Comparison of ENCODE assay signal across 8 mouse cellular contexts in genomic region chr8:95805482-95805881, GRCm38 (mm10). TPM values are rescaled to one million over a fixed set of nuclear protein-coding genes. Genes with fewer than 3 reads are reported as not detected.
DNase-seq lines count a peak whose midpoint lies in the region; ATAC-seq and TF ChIP-seq lines count a peak whose summit lies in the region.

No protein-coding gene starts in this region.

- H3K27ac ChIP-seq in layer of hippocampus, adult 2 months = no peak overlapping the region
- no peak overlapping the region for H3K27ac ChIP-seq in embryonic facial prominence, embryonic 15.5 days (replicated peaks)
- H3K27ac ChIP-seq in limb, embryonic 12.5 days = no peak overlapping the region
- peak overlapping the region; percentile 38 for H3K27ac ChIP-seq in small intestine, adult 2 months (ENCODE audit: insufficient read depth, low read depth, low read length)

- 66% methylated on average over 2 of the region's 2 CpGs for WGBS in embryonic facial prominence, embryonic 15.5 days
- WGBS in limb, embryonic 12.5 days = 83% methylated on average over 2 of the region's 2 CpGs
- 17% methylated on average over 2 of the region's 2 CpGs for WGBS in small intestine, adult 2 months

- TF ChIP-seq CTCF in layer of hippocampus, adult 2 months (conservative IDR thresholded peaks at IDR 0.05) = no peak
- no peak for TF ChIP-seq CTCF in small intestine, adult 2 months (IDR thresholded peaks at IDR 0.05; ENCODE audit: extremely low read depth, insufficient read length, insufficient replicate concordance, low read depth, low read length)

- H3K4me3 ChIP-seq in layer of hippocampus, adult 2 months = peak overlapping the region; percentile 98
- peak overlapping the region; percentile 99 for H3K4me3 ChIP-seq in embryonic facial prominence, embryonic 15.5 days (replicated peaks)
- peak overlapping the region; percentile 98 for H3K4me3 ChIP-seq in limb, embryonic 12.5 days (replicated peaks)
- H3K4me3 ChIP-seq in small intestine, adult 2 months (ENCODE audit: low read depth, low read length) = peak overlapping the region; percentile 32; the same call in 1 of the 2 replicates

- 0 out of 2 replicates have a peak overlapping the region, but pooled peaks have one; percentile 96 for H3K9ac ChIP-seq in embryonic facial prominence, embryonic 15.5 days
- peak overlapping the region; percentile 98 for H3K9ac ChIP-seq in limb, embryonic 12.5 days (replicated peaks)

- no peaks in the 10 kb centered on the region for H3K27me3 ChIP-seq in embryonic facial prominence, embryonic 15.5 days
- no peaks in the 10 kb centered on the region for H3K27me3 ChIP-seq in limb, embryonic 12.5 days
- no peaks in the 10 kb centered on the region for H3K27me3 ChIP-seq in small intestine, adult 2 months (ENCODE audit: control insufficient read depth, insufficient read depth, low read length)

- H3K4me1 ChIP-seq in embryonic facial prominence, embryonic 15.5 days = peaks cover 25% of the 10 kb centered on the region
- peaks cover 18% of the 10 kb centered on the region for H3K4me1 ChIP-seq in limb, embryonic 12.5 days (replicated peaks)
- H3K4me1 ChIP-seq in small intestine, adult 2 months (ENCODE audit: control insufficient read depth, insufficient read depth, insufficient read length, low read length) = peaks cover 9% of the 10 kb centered on the region

- H3K4me2 ChIP-seq in embryonic facial prominence, embryonic 15.5 days (replicated peaks) = peak overlapping the region; percentile 75
- H3K4me2 ChIP-seq in limb, embryonic 12.5 days = peak overlapping the region; percentile 87

- H3K36me3 ChIP-seq in embryonic facial prominence, embryonic 15.5 days = peaks cover 10% of the 10 kb centered on the region; the same call in 1 of the 2 replicates
- peaks cover 24% of the 10 kb centered on the region for H3K36me3 ChIP-seq in limb, embryonic 12.5 days
- peaks cover 3% of the 10 kb centered on the region; the same call in 1 of the 2 replicates for H3K36me3 ChIP-seq in small intestine, adult 2 months (ENCODE audit: control insufficient read depth, insufficient read depth, low read length)

- DNase-seq in layer of hippocampus, adult 2 months (ENCODE audit: low spot score in 2 of 2) = no peak
- no peak for DNase-seq in layer of hippocampus, postnatal 36 days
- no peak for DNase-seq in kidney, adult 9 months
- no peak for DNase-seq in left cerebral cortex, postnatal 4 days
- no peak for DNase-seq in ovary, postnatal 10 days (ENCODE audit: low spot score)

- no peak for ATAC-seq in embryonic facial prominence, embryonic 15.5 days (ENCODE audit: insufficient number of reproducible peaks, low FRiP score, low TSS enrichment, low read depth)
- no peak for ATAC-seq in limb, embryonic 12.5 days (ENCODE audit: insufficient number of reproducible peaks, insufficient read depth, low FRiP score, low TSS enrichment, low read depth)

- H3K9me3 ChIP-seq in embryonic facial prominence, embryonic 15.5 days (replicated peaks) = no peaks in the 10 kb centered on the region
- no peaks in the 10 kb centered on the region for H3K9me3 ChIP-seq in limb, embryonic 12.5 days

- intact Hi-C loops in left cerebral cortex, postnatal 4 days (cut with DNase I) = no loop called here

- no peak for TF ChIP-seq POLR2A in small intestine, adult 2 months (IDR thresholded peaks at IDR 0.05; ENCODE audit: low read depth, low read length)

RNA-seq across cellular contexts. Expression of gene Cnot1, which starts 1.8 kb away (rescaled TPM):
- total RNA-seq in layer of hippocampus, adult 2 months (2021) = 100 to 1,000 TPM; 130 to 144 TPM
- total RNA-seq in layer of hippocampus, postnatal 36 days (2021) = 100 to 1,000 TPM; 125 to 150 TPM
- 49.6 and 52.4 TPM in 2 replicates for polyA plus RNA-seq in embryonic facial prominence, embryonic 15.5 days (2015; fragmentation: Nextera tagmentation; extraction: Ambion mirVana)
- polyA plus RNA-seq in limb, embryonic 12.5 days (2016; fragmentation: Nextera tagmentation; extraction: Ambion mirVana) = 91.3 and 109 TPM in 2 replicates
- polyA plus RNA-seq in small intestine, adult 2 months (2012; rRNA removed) = 38.7 and 63.2 TPM in 2 replicates
- 100 to 1,000 TPM; 156 to 167 TPM for total RNA-seq in left cerebral cortex, postnatal 4 days (2021)

RNA-seq across cellular contexts. Expression of gene Sap18b, which starts 19.7 kb away (rescaled TPM):
- total RNA-seq in layer of hippocampus, adult 2 months (2021) = 100 to 1,000 TPM; 123 to 140 TPM
- 100 to 1,000 TPM; 129 to 132 TPM for total RNA-seq in layer of hippocampus, postnatal 36 days (2021)
- 311 and 322 TPM in 2 replicates for polyA plus RNA-seq in embryonic facial prominence, embryonic 15.5 days (2015; fragmentation: Nextera tagmentation; extraction: Ambion mirVana)
- polyA plus RNA-seq in limb, embryonic 12.5 days (2016; fragmentation: Nextera tagmentation; extraction: Ambion mirVana) = 404 and 454 TPM in 2 replicates
- 15.5 and 30.4 TPM in 2 replicates for polyA plus RNA-seq in small intestine, adult 2 months (2012; rRNA removed)
- total RNA-seq in left cerebral cortex, postnatal 4 days (2021) = 10 to 100 TPM; 97.4 to 99.3 TPM

RNA-seq across cellular contexts. Expression of gene Slc38a7, which starts 47.9 kb away (rescaled TPM):
- 10 to 100 TPM; 30.0 to 31.0 TPM for total RNA-seq in layer of hippocampus, adult 2 months (2021)
- total RNA-seq in layer of hippocampus, postnatal 36 days (2021) = 10 to 100 TPM; 30.7 to 31.4 TPM
- polyA plus RNA-seq in embryonic facial prominence, embryonic 15.5 days (2015; fragmentation: Nextera tagmentation; extraction: Ambion mirVana) = 13.8 and 17.2 TPM in 2 replicates
- polyA plus RNA-seq in limb, embryonic 12.5 days (2016; fragmentation: Nextera tagmentation; extraction: Ambion mirVana) = 12.0 and 13.6 TPM in 2 replicates
- polyA plus RNA-seq in small intestine, adult 2 months (2012; rRNA removed) = 9.4 and 14.9 TPM in 2 replicates
- total RNA-seq in left cerebral cortex, postnatal 4 days (2021) = 10 to 100 TPM; 42.5 to 43.2 TPM

Comparison
In these comparisons a context has a peak if more than half of its experiments do, and no peak if none do; other contexts are left out.
1. H3K4me3 ChIP-seq: peak in every context shown above with its lines; median percentile 99 in embryonic facial prominence, embryonic 15.5 days; 98 in layer of hippocampus, adult 2 months; 98 in limb, embryonic 12.5 days; 32 in small intestine, adult 2 months.